Mouse (Mus musculus) mouse trophoblast stem cell (cell line): ENCODE results near the gene Olfr690.
"Not testable (repeated sequence)": the region's sequence is repeated elsewhere in the genome, so short reads cannot be mapped to it uniquely, and the experiment has no call there.

Source experiments
- in situ Hi-C, 2 experiments: fragments of 300-500 bp; cut with MseI, MboI; formaldehyde crosslinking; loops; 2 replicates in 1 of 2; 3 replicates in 1 of 2; pipeline ENCODE4 v1.15.1; 2025

Gene Olfr690

GRCm38 (mm10) chr7:105334004-105334403, at the start of gene Olfr690:
Gene Olfr690, minus strand, starts transcription at chr7:105334104.
- in situ Hi-C loops: no loop called here

GRCm38 (mm10) chr7:105380329-105380728, 46.4 kb upstream of the Olfr690 start:
- in situ Hi-C loops: no loop called here

GRCm38 (mm10) chr7:105374866-105375265, 41.0 kb upstream of the Olfr690 start, which contains the start of gene Gm5901:
Gene Gm5901, plus strand, starts transcription at chr7:105375038.
- in situ Hi-C loops: loop anchor here in 1 of 2 experiments (5.0 kb wide), 1 partner anchor 48 kb away; no protein-coding TSS in a partner anchor

- in situ Hi-C loops: no loop called here
These were observed 40.1 kb upstream of the Olfr690 start for GRCm38 (mm10) chr7:105373976-105374375.

GRCm38 (mm10) chr7:105373509-105373908, 39.6 kb upstream of the Olfr690 start:
- in situ Hi-C loops: no loop called here

- in situ Hi-C loops: no loop called here
These were observed 39.0 kb upstream of the Olfr690 start for GRCm38 (mm10) chr7:105372912-105373311.

GRCm38 (mm10) chr7:105368521-105368920, 34.6 kb upstream of the Olfr690 start:
- in situ Hi-C loops: no loop called here

- in situ Hi-C loops: no loop called here
These were observed 34.0 kb upstream of the Olfr690 start, which contains the start of gene Olfr692 for GRCm38 (mm10) chr7:105367930-105368329. Gene Olfr692, plus strand, starts transcription at chr7:105368230.

GRCm38 (mm10) chr7:105367268-105367667, 33.4 kb upstream of the Olfr690 start:
- in situ Hi-C loops: no loop called here

- in situ Hi-C loops: no loop called here
These were observed 27.8 kb upstream of the Olfr690 start for GRCm38 (mm10) chr7:105361713-105362112.

- in situ Hi-C loops: not testable (repeated sequence)
These were observed 22.6 kb upstream of the Olfr690 start for GRCm38 (mm10) chr7:105356487-105356886.

- in situ Hi-C loops: not testable (repeated sequence)
These were observed 22.2 kb upstream of the Olfr690 start for GRCm38 (mm10) chr7:105356064-105356463.

GRCm38 (mm10) chr7:105342752-105343151, 8.8 kb upstream of the Olfr690 start:
- in situ Hi-C loops: no loop called here

- in situ Hi-C loops: no loop called here
These were observed 8.3 kb upstream of the Olfr690 start, which contains the start of gene Olfr691 for GRCm38 (mm10) chr7:105342170-105342569. Gene Olfr691, minus strand, starts transcription at chr7:105342270.

- in situ Hi-C loops: loop anchor here in 1 of 2 experiments (5.0 kb wide), 1 partner anchor 52 kb away; the partner anchor contains the start of gene Gm5901
These were observed 8.6 kb downstream of the Olfr690 start for GRCm38 (mm10) chr7:105325302-105325701.

GRCm38 (mm10) chr7:105310865-105311264, 23.0 kb downstream of the Olfr690 start, which contains the start of gene Olfr689:
Gene Olfr689, plus strand, starts transcription at chr7:105311165.
- in situ Hi-C loops: no loop called here

- in situ Hi-C loops: no loop called here
These were observed 43.9 kb downstream of the Olfr690 start for GRCm38 (mm10) chr7:105290051-105290450.

GRCm38 (mm10) chr7:105287795-105288194, 46.1 kb downstream of the Olfr690 start, which contains the start of gene Olfr688:
Gene Olfr688, plus strand, starts transcription at chr7:105288095.
- in situ Hi-C loops: no loop called here
